Comparison of ENCODE assay signal across 14 mouse cellular contexts in genomic region chr11:35955572-35955971, GRCm38 (mm10). TPM values are rescaled to one million over a fixed set of nuclear protein-coding genes. Genes with fewer than 3 reads are reported as not detected.
A peak's percentile ranks its signal among the peaks of the same experiment; 100 is the strongest.
DNase-seq lines count a peak whose midpoint lies in the region; ATAC-seq lines count a peak whose summit lies in the region.
"Had no signal": no experiment of that assay in that cellular context is flagged by ENCODE, and none has a peak within 500 bp of the region (broad histone marks: within the 10 kb centered on the region; RNA-seq: fewer than 3 reads in every experiment).

No protein-coding gene starts in this region.

- H3K4me3 ChIP-seq in lung, embryonic 15.5 days = no peak overlapping the region
- no peak overlapping the region for H3K4me3 ChIP-seq in kidney, embryonic 15.5 days (replicated peaks)
- no peak overlapping the region for H3K4me3 ChIP-seq in stomach, embryonic 14.5 days (ENCODE audit: low read depth, low read length)
- no peak overlapping the region for H3K4me3 ChIP-seq in hindbrain, embryonic 12.5 days
- H3K4me3 ChIP-seq: layer of hippocampus, adult 2 months; limb, embryonic 13.5 days had no signal

- H3K9ac ChIP-seq in lung, embryonic 15.5 days = no peak overlapping the region
- no peak overlapping the region for H3K9ac ChIP-seq in kidney, embryonic 15.5 days
- H3K9ac ChIP-seq in stomach, embryonic 14.5 days (replicated peaks; ENCODE audit: low read depth, low read length) = no peak overlapping the region
- H3K9ac ChIP-seq in hindbrain, embryonic 12.5 days = no peak overlapping the region
- H3K9ac ChIP-seq: limb, embryonic 13.5 days had no signal

- no peak overlapping the region for H3K4me2 ChIP-seq in lung, embryonic 15.5 days
- H3K4me2 ChIP-seq in kidney, embryonic 15.5 days = no peak overlapping the region
- no peak overlapping the region for H3K4me2 ChIP-seq in stomach, embryonic 14.5 days (replicated peaks; ENCODE audit: low read depth, low read length)
- no peak overlapping the region for H3K4me2 ChIP-seq in hindbrain, embryonic 12.5 days (replicated peaks)
- H3K4me2 ChIP-seq: limb, embryonic 13.5 days had no signal

- WGBS in lung, embryonic 15.5 days = 6% methylated on average over 3 of the region's 3 CpGs
- WGBS in kidney, embryonic 15.5 days = 35% methylated on average over 3 of the region's 3 CpGs
- 27% methylated on average over 3 of the region's 3 CpGs for WGBS in stomach, embryonic 14.5 days
- 65% methylated on average over 3 of the region's 3 CpGs for WGBS in hindbrain, embryonic 12.5 days

- H3K36me3 ChIP-seq in lung, embryonic 15.5 days = no peaks in the 10 kb centered on the region
- no peaks in the 10 kb centered on the region for H3K36me3 ChIP-seq in kidney, embryonic 15.5 days
- H3K36me3 ChIP-seq in stomach, embryonic 14.5 days (ENCODE audit: control insufficient read depth, insufficient read depth, low read length) = no peaks in the 10 kb centered on the region
- H3K36me3 ChIP-seq in hindbrain, embryonic 12.5 days = no peaks in the 10 kb centered on the region
- H3K36me3 ChIP-seq: limb, embryonic 13.5 days had no signal

- H3K9me3 ChIP-seq in lung, embryonic 15.5 days = no peaks in the 10 kb centered on the region
- no peaks in the 10 kb centered on the region for H3K9me3 ChIP-seq in kidney, embryonic 15.5 days (replicated peaks)
- no peaks in the 10 kb centered on the region for H3K9me3 ChIP-seq in stomach, embryonic 14.5 days (ENCODE audit: control insufficient read depth, low read depth, low read length)
- H3K9me3 ChIP-seq in hindbrain, embryonic 12.5 days (replicated peaks) = no peaks in the 10 kb centered on the region
- H3K9me3 ChIP-seq: limb, embryonic 13.5 days had no signal

- H3K27me3 ChIP-seq in lung, embryonic 15.5 days = no peaks in the 10 kb centered on the region
- H3K27me3 ChIP-seq in kidney, embryonic 15.5 days = no peaks in the 10 kb centered on the region
- H3K27me3 ChIP-seq in stomach, embryonic 14.5 days (ENCODE audit: control insufficient read depth, insufficient read depth, low read length) = no peaks in the 10 kb centered on the region
- H3K27me3 ChIP-seq in hindbrain, embryonic 12.5 days = no peaks in the 10 kb centered on the region
- H3K27me3 ChIP-seq: limb, embryonic 13.5 days had no signal

- DNase-seq in lung, postnatal 10 days = no peak
- DNase-seq in ZHBTc4 (ENCODE audit: low read depth, low spot score) = peak; percentile 84
- DNase-seq in cerebellum, postnatal 14 days = no peak
- no peak for DNase-seq in thymus, postnatal 14 days
- DNase-seq: cerebellum, postnatal 25 days; gastrocnemius, postnatal 36 days; heart, postnatal 10 days; thymus, postnatal 36 days had no signal

- no peak for ATAC-seq in lung, embryonic 15.5 days (ENCODE audit: borderline replicate concordance, extremely low read depth, low FRiP score, low TSS enrichment)
- ATAC-seq in kidney, embryonic 15.5 days (replicated peaks; ENCODE audit: low FRiP score) = peak; percentile 62; the same call in 1 of the 2 replicates
- ATAC-seq in stomach, embryonic 14.5 days (ENCODE audit: insufficient number of reproducible peaks, insufficient read depth, low FRiP score, low read depth) = peak; percentile 69
- ATAC-seq in hindbrain, embryonic 12.5 days (ENCODE audit: low FRiP score) = no peak

- H3K27ac ChIP-seq in lung, embryonic 15.5 days = 0 out of 2 replicates have a peak overlapping the region, but pooled peaks have one; percentile 6
- peak overlapping the region; percentile 76 for H3K27ac ChIP-seq in kidney, embryonic 15.5 days
- no peak overlapping the region for H3K27ac ChIP-seq in stomach, embryonic 14.5 days (ENCODE audit: low read length)
- H3K27ac ChIP-seq in hindbrain, embryonic 12.5 days = no peak overlapping the region
- H3K27ac ChIP-seq: layer of hippocampus, adult 2 months; limb, embryonic 13.5 days had no signal

- peaks cover 11% of the 10 kb centered on the region; the same call in 1 of the 2 replicates for H3K4me1 ChIP-seq in lung, embryonic 15.5 days
- H3K4me1 ChIP-seq in kidney, embryonic 15.5 days = peaks cover 25% of the 10 kb centered on the region
- H3K4me1 ChIP-seq in stomach, embryonic 14.5 days (ENCODE audit: control insufficient read depth, insufficient read depth, low read length) = peaks cover 11% of the 10 kb centered on the region; the same call in 1 of the 2 replicates
- H3K4me1 ChIP-seq in hindbrain, embryonic 12.5 days = peaks cover 8% of the 10 kb centered on the region
- H3K4me1 ChIP-seq: limb, embryonic 13.5 days had no signal

RNA-seq across cellular contexts. Expression of gene Wwc1, which starts 24.8 kb away (rescaled TPM):
- polyA plus RNA-seq in lung, embryonic 15.5 days (2015; fragmentation: Nextera tagmentation; extraction: Ambion mirVana) = 16.2 and 16.7 TPM in 2 replicates
- polyA plus RNA-seq in kidney, embryonic 15.5 days (2015; fragmentation: Nextera tagmentation; extraction: Ambion mirVana) = 6.9 and 7.1 TPM in 2 replicates
- 6.8 and 7.0 TPM in 2 replicates for polyA plus RNA-seq in stomach, embryonic 14.5 days (2014; fragmentation: Nextera tagmentation; extraction: Ambion mirVana)
- 14.6 and 15.2 TPM in 2 replicates for polyA plus RNA-seq in hindbrain, embryonic 12.5 days (2016; fragmentation: Nextera tagmentation; extraction: Ambion mirVana)

Comparison
In these comparisons a context has a peak if more than half of its experiments do, and no peak if none do; other contexts are left out.
1. ATAC-seq: peak in kidney, embryonic 15.5 days (single experiment) and stomach, embryonic 14.5 days (single experiment); none in lung, embryonic 15.5 days (single experiment) and hindbrain, embryonic 12.5 days (single experiment).
2. H3K27ac ChIP-seq: peak in lung, embryonic 15.5 days (single experiment) and kidney, embryonic 15.5 days (single experiment); none in stomach, embryonic 14.5 days (single experiment) and hindbrain, embryonic 12.5 days (single experiment).